Mouse (Mus musculus) embryonic facial prominence, embryonic 15.5 days (tissue): ENCODE data around the gene Slc37a4. TPM values are rescaled to one million over a fixed set of nuclear protein-coding genes. Genes with fewer than 3 reads are reported as not detected.
"Not testable (repeated sequence)": the region's sequence is repeated elsewhere in the genome, so short reads cannot be mapped to it uniquely, and the experiment has no call there.

ENCODE experiments used
- ATAC-seq: fragments of 200-750 bp; cut with Nextera tagmentation; 2 replicates; pipeline ENCODE4 v1.8.0; 2017; ENCODE audit warnings: low read depth, moderate TSS enrichment; ENCODE audit not compliant: insufficient number of reproducible peaks, low FRiP score, low TSS enrichment
- H3K27ac ChIP-seq: fragments of 300-500 bp; sonication (generic); replicated peaks from 2 replicates; pipeline ENCODE4 v1.5.1; 2015; ENCODE audit warnings: mild to moderate bottlenecking, inconsistent platforms
- H3K27me3 ChIP-seq: fragments of 300-500 bp; sonication (generic); 2 replicates; pipeline ENCODE4 v1.6.1; 2015; ENCODE audit warnings: inconsistent platforms
- H3K36me3 ChIP-seq: fragments of 300-500 bp; sonication (generic); 2 replicates; pipeline ENCODE4 v1.6.1; 2015; ENCODE audit warnings: mild to moderate bottlenecking, inconsistent platforms
- H3K4me1 ChIP-seq: fragments of 300-500 bp; sonication (generic); 2 replicates; pipeline ENCODE4 v1.6.1; 2015; ENCODE audit warnings: inconsistent platforms
- H3K4me2 ChIP-seq: fragments of 300-500 bp; sonication (generic); replicated peaks from 2 replicates; pipeline ENCODE4 v1.6.1; 2015; ENCODE audit warnings: mild to moderate bottlenecking, inconsistent platforms
- H3K4me3 ChIP-seq: fragments of 300-500 bp; sonication (generic); replicated peaks from 2 replicates; pipeline ENCODE4 v1.5.1; 2015; ENCODE audit warnings: mild to moderate bottlenecking, inconsistent platforms
- H3K9ac ChIP-seq: fragments of 300-500 bp; sonication (generic); 2 replicates; pipeline ENCODE4 v1.6.1; 2015; ENCODE audit warnings: inconsistent platforms
- H3K9me3 ChIP-seq: fragments of 300-500 bp; sonication (generic); replicated peaks from 2 replicates; pipeline ENCODE4 v1.6.1; 2016; ENCODE audit warnings: inconsistent platforms
- WGBS: fragments of 180-500 bp; shearing (Covaris S2); methylation state at CpG from one replicate; pipeline ENCODE4 v1.1.7; 2015; 5-methylcytosine and 5-hydroxymethylcytosine counted together
- polyA plus RNA-seq: library from polyadenylated mRNA; unstranded; fragments of >200 nt; fragmentation: Nextera tagmentation; extraction: Ambion mirVana; gene quantifications from 2 replicates; pipeline ENCODE4 v1.2.1, GENCODE M21; 2015

Slc37a4 gene
- polyA plus RNA-seq, 1 experiment from 2014 or later = 19.8 TPM

- H3K4me2 ChIP-seq = no peak overlapping the region
- no peaks in the 10 kb centered on the region for H3K27me3 ChIP-seq
- no peak overlapping the region for H3K9ac ChIP-seq
- H3K9me3 ChIP-seq = no peaks in the 10 kb centered on the region
- H3K36me3 ChIP-seq = no peaks in the 10 kb centered on the region
- no peak overlapping the region for H3K27ac ChIP-seq
- no peak for ATAC-seq
- H3K4me1 ChIP-seq = no peaks in the 10 kb centered on the region; the same call in 1 of the 2 replicates
- no peak overlapping the region for H3K4me3 ChIP-seq
These were observed 23.3 kb upstream of the Slc37a4 start for GRCm38 (mm10) chr9:44373386-44373785.

- no peaks in the 10 kb centered on the region for H3K27me3 ChIP-seq
- no peak overlapping the region for H3K4me2 ChIP-seq
- H3K9me3 ChIP-seq = no peaks in the 10 kb centered on the region
- no peak overlapping the region for H3K27ac ChIP-seq
- H3K4me1 ChIP-seq = peaks cover 13% of the 10 kb centered on the region
- WGBS = 84% methylated on average over 6 of the region's 6 CpGs
- no peak overlapping the region for H3K4me3 ChIP-seq
- H3K36me3 ChIP-seq = peaks cover 1% of the 10 kb centered on the region; the same call in 1 of the 2 replicates
- ATAC-seq = no peak
- no peak overlapping the region for H3K9ac ChIP-seq
These were observed 20.5 kb upstream of the Slc37a4 start for GRCm38 (mm10) chr9:44376141-44376540.

GRCm38 (mm10) chr9:44377335-44377734 is 19.3 kb upstream of the Slc37a4 start:
- not testable (repeated sequence) for H3K27me3 ChIP-seq

GRCm38 (mm10) chr9:44378153-44378730 is 18.4 kb upstream of the Slc37a4 start:
- Histone ChIP-seq H3K9ac (peak overlapping the region; percentile 57; the same call in 1 of the 2 replicates), H3K27me3 (no peaks in the 10 kb centered on the region), H3K4me1 (peaks cover 14% of the 10 kb centered on the region), H3K27ac (no peak overlapping the region), H3K36me3 (peaks cover 22% of the 10 kb centered on the region), H3K4me2 (peak overlapping the region; percentile 88), H3K4me3 (peak overlapping the region; percentile 84), H3K9me3 (no peaks in the 10 kb centered on the region)
- ATAC-seq = no peak
- 87% methylated on average over 5 of the region's 5 CpGs for WGBS

More at GRCm38 (mm10) chr9:44377335-44377734, 19.3 kb upstream of the Slc37a4 start:
- not testable (repeated sequence) for H3K27ac ChIP-seq, H3K4me2 ChIP-seq, H3K9me3 ChIP-seq, H3K9ac ChIP-seq, H3K4me3 ChIP-seq, ATAC-seq
- peaks cover 14% of the 10 kb centered on the region for H3K4me1 ChIP-seq
- peaks cover 13% of the 10 kb centered on the region for H3K36me3 ChIP-seq
- 82% methylated on average over 2 of the region's 2 CpGs for WGBS

- H3K9me3 ChIP-seq = no peaks in the 10 kb centered on the region
- peak within 1 kb of the TSS; percentile 90 for H3K9ac ChIP-seq
- H3K27ac ChIP-seq = peak within 1 kb of the TSS; percentile 87
- peak within 1 kb of the TSS; percentile 84 for H3K4me3 ChIP-seq
- peak; percentile 96 for ATAC-seq
- H3K4me2 ChIP-seq = peak within 1 kb of the TSS; percentile 88
- H3K36me3 ChIP-seq = peaks cover 32% of the 10 kb centered on the region
- H3K4me1 ChIP-seq = peaks cover 14% of the 10 kb centered on the region
- under 1% methylated on average over 83 of the region's 83 CpGs for WGBS
- no peaks in the 10 kb centered on the region for H3K27me3 ChIP-seq
These were observed 17.4 kb upstream of the Slc37a4 start, which contains the start of gene Hyou1 for GRCm38 (mm10) chr9:44379054-44379834. Gene Hyou1 (plus strand): TSS chr9:44379490.

GRCm38 (mm10) chr9:44379862-44380261 is 16.8 kb upstream of the Slc37a4 start:
- H3K9me3 ChIP-seq = no peaks in the 10 kb centered on the region
- WGBS = 4% methylated on average over 15 of the region's 15 CpGs
- H3K36me3 ChIP-seq = peaks cover 38% of the 10 kb centered on the region
- H3K9ac ChIP-seq = peak overlapping the region; percentile 90
- H3K27me3 ChIP-seq = no peaks in the 10 kb centered on the region
- H3K4me3 ChIP-seq = peak overlapping the region; percentile 84
- H3K4me2 ChIP-seq = peak overlapping the region; percentile 88
- 0 out of 2 replicates have a peak, but pooled peaks have one; percentile 2 for ATAC-seq
- H3K27ac ChIP-seq = peak overlapping the region; percentile 87; the same call in 1 of the 2 replicates
- H3K4me1 ChIP-seq = peaks cover 14% of the 10 kb centered on the region

- Histone ChIP-seq H3K27me3 (no peaks in the 10 kb centered on the region), H3K9me3 (no peaks in the 10 kb centered on the region), H3K4me3 (no peak overlapping the region), H3K9ac (no peak overlapping the region), H3K4me1 (peaks cover 14% of the 10 kb centered on the region), H3K36me3 (peaks cover 86% of the 10 kb centered on the region), H3K4me2 (no peak overlapping the region), H3K27ac (no peak overlapping the region)
- 88% methylated on average over 13 of the region's 13 CpGs for WGBS
- ATAC-seq = no peak
These were observed 12.1 kb upstream of the Slc37a4 start for GRCm38 (mm10) chr9:44384596-44384995.

GRCm38 (mm10) chr9:44387221-44387620 is 9.4 kb upstream of the Slc37a4 start:
- H3K4me1 ChIP-seq = no peaks in the 10 kb centered on the region
- no peak overlapping the region for H3K27ac ChIP-seq
- ATAC-seq = no peak
- no peak overlapping the region for H3K4me3 ChIP-seq
- H3K9me3 ChIP-seq = no peaks in the 10 kb centered on the region
- H3K27me3 ChIP-seq = no peaks in the 10 kb centered on the region
- no peak overlapping the region for H3K9ac ChIP-seq
- peaks cover 97% of the 10 kb centered on the region for H3K36me3 ChIP-seq
- 78% methylated on average over 3 of the region's 3 CpGs for WGBS
- no peak overlapping the region for H3K4me2 ChIP-seq

- Histone ChIP-seq H3K4me2 (no peak overlapping the region), H3K27me3 (no peaks in the 10 kb centered on the region), H3K27ac (no peak overlapping the region), H3K9ac (no peak overlapping the region), H3K4me1 (no peaks in the 10 kb centered on the region), H3K4me3 (no peak overlapping the region), H3K9me3 (no peaks in the 10 kb centered on the region), H3K36me3 (peaks cover 78% of the 10 kb centered on the region)
- 62% methylated on average over 8 of the region's 8 CpGs for WGBS
- no peak for ATAC-seq
These were observed 7.4 kb upstream of the Slc37a4 start for GRCm38 (mm10) chr9:44389273-44389672.

- no peak overlapping the region for H3K4me2 ChIP-seq
- H3K4me3 ChIP-seq = no peak overlapping the region
- ATAC-seq = peak; percentile 31; the same call in 1 of the 2 replicates
- H3K27ac ChIP-seq = no peak overlapping the region
- H3K4me1 ChIP-seq = no peaks in the 10 kb centered on the region
- 40% methylated on average over 4 of the region's 4 CpGs for WGBS
- H3K36me3 ChIP-seq = peaks cover 56% of the 10 kb centered on the region
- H3K9me3 ChIP-seq = no peaks in the 10 kb centered on the region
- H3K27me3 ChIP-seq = no peaks in the 10 kb centered on the region
- no peak overlapping the region for H3K9ac ChIP-seq
These were observed 5.2 kb upstream of the Slc37a4 start for GRCm38 (mm10) chr9:44391466-44391865.

GRCm38 (mm10) chr9:44398087-44398486 is 1.4 kb downstream of the Slc37a4 start:
- H3K27ac ChIP-seq = no peak overlapping the region
- WGBS = 25% methylated on average over 4 of the region's 4 CpGs
- no peaks in the 10 kb centered on the region for H3K9me3 ChIP-seq
- H3K4me2 ChIP-seq = peak overlapping the region; percentile 95
- H3K27me3 ChIP-seq = no peaks in the 10 kb centered on the region
- no peak overlapping the region for H3K9ac ChIP-seq
- ATAC-seq = no peak
- H3K4me1 ChIP-seq = peaks cover 20% of the 10 kb centered on the region
- peak overlapping the region; percentile 58 for H3K4me3 ChIP-seq
- H3K36me3 ChIP-seq = peaks cover 39% of the 10 kb centered on the region
